Mouse (Mus musculus) testis, postnatal 10 days (tissue): ENCODE measurements around the gene Sardh.

Source experiments
- DNase-seq: peaks from one replicate; pipeline ENCODE4 v3.0.0; 2021; ENCODE audit warnings: low spot score

Sardh gene

GRCm38 (mm10) chr2:27226572-27226971 is 21.6 kb downstream of the Sardh start:
- DNase-seq = no peak

- no peak for DNase-seq
These were observed 25.1 kb downstream of the Sardh start for GRCm38 (mm10) chr2:27223012-27223421.

GRCm38 (mm10) chr2:27218569-27218968 is 29.6 kb downstream of the Sardh start:
- DNase-seq = no peak

GRCm38 (mm10) chr2:27218121-27218544 is 30.0 kb downstream of the Sardh start:
- DNase-seq = no peak

- DNase-seq = no peak
These were observed 32.6 kb downstream of the Sardh start for GRCm38 (mm10) chr2:27215537-27215936.

- DNase-seq = peak; percentile 66
These were observed 35.9 kb downstream of the Sardh start for GRCm38 (mm10) chr2:27211966-27212893.

GRCm38 (mm10) chr2:27210676-27211210 is 37.4 kb downstream of the Sardh start:
- DNase-seq = no peak

GRCm38 (mm10) chr2:27210255-27210654 is 37.9 kb downstream of the Sardh start:
- DNase-seq = peak; percentile 85

GRCm38 (mm10) chr2:27209816-27210215 is 38.3 kb downstream of the Sardh start:
- no peak for DNase-seq

- no peak for DNase-seq
These were observed 38.8 kb downstream of the Sardh start for GRCm38 (mm10) chr2:27209370-27209769.

GRCm38 (mm10) chr2:27207126-27207525 is 41.0 kb downstream of the Sardh start:
- DNase-seq = no peak

- DNase-seq = peak; percentile 78
These were observed 41.9 kb downstream of the Sardh start for GRCm38 (mm10) chr2:27206128-27206797.

GRCm38 (mm10) chr2:27205666-27206065 is 42.5 kb downstream of the Sardh start:
- DNase-seq = no peak

- no peak for DNase-seq
These were observed 47.6 kb downstream of the Sardh start for GRCm38 (mm10) chr2:27200586-27200985.

- no peak for DNase-seq
These were observed 49.4 kb downstream of the Sardh start for GRCm38 (mm10) chr2:27198551-27199246.

- DNase-seq = no peak
These were observed 58.1 kb downstream of the Sardh start for GRCm38 (mm10) chr2:27189994-27190393.

- DNase-seq = no peak
These were observed 60.6 kb downstream of the Sardh start for GRCm38 (mm10) chr2:27187531-27187930.

GRCm38 (mm10) chr2:27183734-27184133 is 64.4 kb downstream of the Sardh start:
- DNase-seq = no peak

GRCm38 (mm10) chr2:27181907-27182306 is 66.2 kb downstream of the Sardh start:
- no peak for DNase-seq

- no peak for DNase-seq
These were observed 69.0 kb downstream of the Sardh start for GRCm38 (mm10) chr2:27179101-27179500.

- peak; percentile 65 for DNase-seq
These were observed 72.4 kb downstream of the Sardh start for GRCm38 (mm10) chr2:27175696-27176267.

GRCm38 (mm10) chr2:27174242-27174641 is 73.9 kb downstream of the Sardh start:
- DNase-seq = no peak
